ENCODE assay signal across 8 mouse cellular contexts in genomic region chr3:90464552-90465080, GRCm38 (mm10). TPM values are rescaled to one million over a fixed set of nuclear protein-coding genes. Genes with fewer than 3 reads are reported as not detected.
A peak's percentile ranks its signal among the peaks of the same experiment; 100 is the strongest.
DNase-seq lines count a peak whose midpoint lies in the region; ATAC-seq and TF ChIP-seq lines count a peak whose summit lies in the region.

No protein-coding gene starts in this region.

- TF ChIP-seq POLR2A in liver, adult 2 months (IDR thresholded peaks at IDR 0.05; ENCODE audit: extremely low read depth, insufficient read depth, low read length) = no peak

- H3K4me3 ChIP-seq in liver, adult 2 months (ENCODE audit: insufficient read depth, low read depth, low read length) = peak overlapping the region; percentile 83
- H3K4me3 ChIP-seq in forebrain, embryonic 15.5 days = peak overlapping the region; percentile 56
- peak overlapping the region; percentile 60 for H3K4me3 ChIP-seq in hindbrain, embryonic 15.5 days
- H3K4me3 ChIP-seq in neural tube, embryonic 14.5 days (ENCODE audit: low read depth, low read length) = peak overlapping the region; percentile 56

- no peak for TF ChIP-seq CTCF in liver, adult 2 months (IDR thresholded peaks at IDR 0.05; ENCODE audit: low read depth, low read length)

- no peaks in the 10 kb centered on the region; the same call in 1 of the 2 replicates for H3K79me2 ChIP-seq in liver, adult 2 months (ENCODE audit: control insufficient read depth, insufficient read depth, low read length)

- no peak for DNase-seq in liver, adult 2 months (ENCODE audit: extremely low read depth, low read depth, low spot score)
- DNase-seq in liver = no peak
- DNase-seq in lung, adult 18-20 months = peak; percentile 81 to 88
- no peak for DNase-seq in layer of hippocampus, adult 9-10 months (ENCODE audit: low spot score)
- DNase-seq in frontal cortex, postnatal 14 days (ENCODE audit: low spot score in 2 of 2) = no peak

- no peak; the same call in 1 of the 2 replicates for ATAC-seq in forebrain, embryonic 15.5 days (replicated peaks)
- ATAC-seq in hindbrain, embryonic 15.5 days (ENCODE audit: low FRiP score, low read depth) = peak; percentile 14; the same call in 1 of the 2 replicates
- ATAC-seq in neural tube, embryonic 14.5 days (ENCODE audit: low read depth) = peak; percentile 18

- no peaks in the 10 kb centered on the region for H3K9me3 ChIP-seq in forebrain, embryonic 15.5 days
- H3K9me3 ChIP-seq in hindbrain, embryonic 15.5 days = no peaks in the 10 kb centered on the region
- H3K9me3 ChIP-seq in neural tube, embryonic 14.5 days (ENCODE audit: control insufficient read depth, low read length) = no peaks in the 10 kb centered on the region

- H3K4me1 ChIP-seq in liver, adult 2 months (ENCODE audit: control insufficient read depth, insufficient read depth, low read length) = no peaks in the 10 kb centered on the region
- H3K4me1 ChIP-seq in forebrain, embryonic 15.5 days = peaks cover 17% of the 10 kb centered on the region
- H3K4me1 ChIP-seq in hindbrain, embryonic 15.5 days (replicated peaks) = peaks cover 17% of the 10 kb centered on the region
- 0 out of 2 replicates have a peak, but pooled peaks cover 2% of the 10 kb centered on the region for H3K4me1 ChIP-seq in neural tube, embryonic 14.5 days (ENCODE audit: control insufficient read depth, insufficient read depth, low read length)

- H3K36me3 ChIP-seq in liver, adult 2 months (ENCODE audit: control insufficient read depth, insufficient read depth, low read length) = no peaks in the 10 kb centered on the region
- H3K36me3 ChIP-seq in forebrain, embryonic 15.5 days = no peaks in the 10 kb centered on the region
- no peaks in the 10 kb centered on the region for H3K36me3 ChIP-seq in hindbrain, embryonic 15.5 days
- H3K36me3 ChIP-seq in neural tube, embryonic 14.5 days (ENCODE audit: control insufficient read depth, insufficient read depth, low read length) = no peaks in the 10 kb centered on the region

- H3K27ac ChIP-seq in liver, adult 2 months (replicated peaks; ENCODE audit: insufficient read depth, low read depth, low read length) = peak overlapping the region; percentile 50
- H3K27ac ChIP-seq in forebrain, embryonic 15.5 days (replicated peaks) = no peak overlapping the region
- H3K27ac ChIP-seq in hindbrain, embryonic 15.5 days (replicated peaks) = no peak overlapping the region
- no peak overlapping the region for H3K27ac ChIP-seq in neural tube, embryonic 14.5 days (ENCODE audit: low read depth, low read length)

- 44% methylated on average over 37 of the region's 37 CpGs for WGBS in liver, adult 2 months
- 14% methylated on average over 37 of the region's 37 CpGs for WGBS in forebrain, embryonic 15.5 days
- WGBS in hindbrain, embryonic 15.5 days = 7% methylated on average over 37 of the region's 37 CpGs
- 12% methylated on average over 37 of the region's 37 CpGs for WGBS in neural tube, embryonic 14.5 days

- H3K9ac ChIP-seq in liver, adult 2 months (ENCODE audit: low read depth, low read length) = peak overlapping the region; percentile 82
- no peak overlapping the region for H3K9ac ChIP-seq in forebrain, embryonic 15.5 days (replicated peaks)
- peak overlapping the region; percentile 51; the same call in 1 of the 2 replicates for H3K9ac ChIP-seq in hindbrain, embryonic 15.5 days
- H3K9ac ChIP-seq in neural tube, embryonic 14.5 days (replicated peaks; ENCODE audit: low read depth, low read length) = no peak overlapping the region

- peak overlapping the region; percentile 98 for H3K4me2 ChIP-seq in forebrain, embryonic 15.5 days (replicated peaks)
- peak overlapping the region; percentile 97 for H3K4me2 ChIP-seq in hindbrain, embryonic 15.5 days
- H3K4me2 ChIP-seq in neural tube, embryonic 14.5 days (ENCODE audit: low read depth, low read length) = peak overlapping the region; percentile 87

- peaks cover 13% of the 10 kb centered on the region for H3K27me3 ChIP-seq in liver, adult 2 months (ENCODE audit: control insufficient read depth, insufficient read depth, low read length)
- H3K27me3 ChIP-seq in forebrain, embryonic 15.5 days = peaks cover 46% of the 10 kb centered on the region
- H3K27me3 ChIP-seq in hindbrain, embryonic 15.5 days = peaks cover 40% of the 10 kb centered on the region
- peaks cover 20% of the 10 kb centered on the region for H3K27me3 ChIP-seq in neural tube, embryonic 14.5 days (ENCODE audit: control insufficient read depth, insufficient read depth, low read length)

RNA-seq across cellular contexts. Expression of gene Npr1, which starts 1.1 kb away (rescaled TPM):
- 5.6 and 8.3 TPM in 2 replicates for total RNA-seq in liver, adult 2 months (2014; rRNA removed)
- 10.2 and 13.2 TPM in 2 replicates for polyA plus RNA-seq in liver, adult 2 months (2012; rRNA removed)
- 1.6 TPM in 2 replicates for polyA plus RNA-seq in forebrain, embryonic 15.5 days (2015; fragmentation: Nextera tagmentation; extraction: Ambion mirVana)
- 2.4 and 2.8 TPM in 2 replicates for polyA plus RNA-seq in hindbrain, embryonic 15.5 days (2015; fragmentation: Nextera tagmentation; extraction: Ambion mirVana)
- polyA plus RNA-seq in neural tube, embryonic 14.5 days (2014; fragmentation: Nextera tagmentation; extraction: Ambion mirVana) = 1.4 and 4.0 TPM in 2 replicates

RNA-seq across cellular contexts. Expression of gene Ilf2, which starts 11.3 kb away (rescaled TPM):
- total RNA-seq in liver, adult 2 months (2014; rRNA removed) = 13.2 and 16.0 TPM in 2 replicates
- 6.5 and 6.9 TPM in 2 replicates for polyA plus RNA-seq in liver, adult 2 months (2012; rRNA removed)
- 333 and 340 TPM in 2 replicates for polyA plus RNA-seq in forebrain, embryonic 15.5 days (2015; fragmentation: Nextera tagmentation; extraction: Ambion mirVana)
- 231 and 240 TPM in 2 replicates for polyA plus RNA-seq in hindbrain, embryonic 15.5 days (2015; fragmentation: Nextera tagmentation; extraction: Ambion mirVana)
- 262 and 269 TPM in 2 replicates for polyA plus RNA-seq in neural tube, embryonic 14.5 days (2014; fragmentation: Nextera tagmentation; extraction: Ambion mirVana)

RNA-seq across cellular contexts. Expression of gene Snapin, which starts 26.2 kb away (rescaled TPM):
- total RNA-seq in liver, adult 2 months (2014; rRNA removed) = 12.8 and 18.5 TPM in 2 replicates
- polyA plus RNA-seq in liver, adult 2 months (2012; rRNA removed) = 10.4 and 10.6 TPM in 2 replicates
- polyA plus RNA-seq in forebrain, embryonic 15.5 days (2015; fragmentation: Nextera tagmentation; extraction: Ambion mirVana) = 76.1 and 81.8 TPM in 2 replicates
- 90.1 and 93.1 TPM in 2 replicates for polyA plus RNA-seq in hindbrain, embryonic 15.5 days (2015; fragmentation: Nextera tagmentation; extraction: Ambion mirVana)
- polyA plus RNA-seq in neural tube, embryonic 14.5 days (2014; fragmentation: Nextera tagmentation; extraction: Ambion mirVana) = 106 and 112 TPM in 2 replicates

RNA-seq across cellular contexts. Expression of gene Ints3, which starts 31.2 kb away (rescaled TPM):
- 8.9 and 11.3 TPM in 2 replicates for total RNA-seq in liver, adult 2 months (2014; rRNA removed)
- 11.4 and 12.4 TPM in 2 replicates for polyA plus RNA-seq in liver, adult 2 months (2012; rRNA removed)
- polyA plus RNA-seq in forebrain, embryonic 15.5 days (2015; fragmentation: Nextera tagmentation; extraction: Ambion mirVana) = 33.6 and 36.5 TPM in 2 replicates
- 34.3 and 35.0 TPM in 2 replicates for polyA plus RNA-seq in hindbrain, embryonic 15.5 days (2015; fragmentation: Nextera tagmentation; extraction: Ambion mirVana)
- 30.1 and 35.2 TPM in 2 replicates for polyA plus RNA-seq in neural tube, embryonic 14.5 days (2014; fragmentation: Nextera tagmentation; extraction: Ambion mirVana)

RNA-seq across cellular contexts. Expression of gene Chtop, which starts 44.7 kb away (rescaled TPM):
- 30.9 and 31.0 TPM in 2 replicates for total RNA-seq in liver, adult 2 months (2014; rRNA removed)
- 23.5 and 24.9 TPM in 2 replicates for polyA plus RNA-seq in liver, adult 2 months (2012; rRNA removed)
- 219 and 224 TPM in 2 replicates for polyA plus RNA-seq in forebrain, embryonic 15.5 days (2015; fragmentation: Nextera tagmentation; extraction: Ambion mirVana)
- 173 and 176 TPM in 2 replicates for polyA plus RNA-seq in hindbrain, embryonic 15.5 days (2015; fragmentation: Nextera tagmentation; extraction: Ambion mirVana)
- polyA plus RNA-seq in neural tube, embryonic 14.5 days (2014; fragmentation: Nextera tagmentation; extraction: Ambion mirVana) = 116 and 123 TPM in 2 replicates

Comparison
In these comparisons a context has a peak if more than half of its experiments do, and no peak if none do; other contexts are left out.
1. DNase-seq: peak in lung, adult 18-20 months (2 of 2); none in liver, adult 2 months (single experiment), liver (single experiment), layer of hippocampus, adult 9-10 months (single experiment) and frontal cortex, postnatal 14 days (0 of 2).
2. H3K9ac ChIP-seq: peak in liver, adult 2 months (single experiment) and hindbrain, embryonic 15.5 days (single experiment); none in forebrain, embryonic 15.5 days (single experiment) and neural tube, embryonic 14.5 days (single experiment).
3. RNA of gene Ilf2, which starts 11.3 kb away (polyA plus RNA-seq): 333 to 340 TPM in forebrain, embryonic 15.5 days, 262 to 269 TPM in neural tube, embryonic 14.5 days and 231 to 240 TPM in hindbrain, embryonic 15.5 days; 6.5 to 6.9 TPM in liver, adult 2 months; every median in the first group is over 10 times any median in the second.
4. Peak in every context shown above with its lines, with median percentiles within 50 percentile points of each other: H3K4me3 ChIP-seq and H3K4me2 ChIP-seq.